Mouse (Mus musculus) liver, adult 2 months (tissue): ENCODE measurements around the gene Slc17a8. TPM values are rescaled to one million over a fixed set of nuclear protein-coding genes. Genes with fewer than 3 reads are reported as not detected.

ENCODE experiments used
- DNase-seq: peaks from one replicate; pipeline ENCODE4 v3.0.0-alpha.2; 2011; ENCODE audit warnings: low read depth, low spot score; ENCODE audit errors: extremely low read depth
- H3K27ac ChIP-seq: fragments of 200-500 bp; replicated peaks from 2 replicates; pipeline ENCODE4 v1.5.1; 2012; ENCODE audit warnings: low read depth, mild to moderate bottlenecking, control low read depth, inconsistent platforms, low read length; ENCODE audit not compliant: insufficient read depth
- H3K27me3 ChIP-seq: fragments of 200-500 bp; 2 replicates; pipeline ENCODE4 v1.6.1; 2012; ENCODE audit warnings: mild to moderate bottlenecking, moderate library complexity, low read length, inconsistent platforms; ENCODE audit not compliant: control insufficient read depth, insufficient read depth
- H3K36me3 ChIP-seq: fragments of 200-500 bp; 2 replicates; pipeline ENCODE4 v1.6.1; 2012; ENCODE audit warnings: low read length, inconsistent platforms; ENCODE audit not compliant: control insufficient read depth, insufficient read depth
- H3K4me1 ChIP-seq: fragments of 200-500 bp; 2 replicates; pipeline ENCODE4 v1.6.1; 2011; ENCODE audit warnings: low read length; ENCODE audit not compliant: control insufficient read depth, insufficient read depth
- H3K4me3 ChIP-seq: fragments of 200-500 bp; 2 replicates; pipeline ENCODE4 v1.5.1; 2011; ENCODE audit warnings: low read depth, mild to moderate bottlenecking, control low read depth, low read length, moderate library complexity; ENCODE audit not compliant: insufficient read depth
- H3K79me2 ChIP-seq: fragments of 200-500 bp; 2 replicates; pipeline ENCODE4 v1.6.1; 2012; ENCODE audit warnings: inconsistent platforms, mild to moderate bottlenecking, low read length, moderate library complexity; ENCODE audit not compliant: control insufficient read depth, insufficient read depth
- H3K9ac ChIP-seq: fragments of 200-500 bp; 2 replicates; pipeline ENCODE4 v1.6.1; 2012; ENCODE audit warnings: low read depth, mild to moderate bottlenecking, control low read depth, inconsistent platforms, low read length
- CTCF ChIP-seq: fragments of 200-500 bp; IDR thresholded peaks from 2 replicates; pipeline ENCODE4 v1.5.1; 2011; ENCODE audit warnings: low read depth, low read length, control low read depth
- POLR2A ChIP-seq: fragments of 200-500 bp; IDR thresholded peaks from 2 replicates; pipeline ENCODE4 v1.6.1; 2011; ENCODE audit warnings: low read length, control low read depth; ENCODE audit not compliant: insufficient read depth; ENCODE audit errors: extremely low read depth
- WGBS: fragments of 180-500 bp; shearing (Covaris S2); methylation state at CpG from one replicate; pipeline ENCODE4 v1.1.7; 2018; 5-methylcytosine and 5-hydroxymethylcytosine counted together
- polyA plus RNA-seq: library from polyadenylated mRNA; depleted of rRNA; stranded (reverse); fragments of >200 nt; gene quantifications from 2 replicates; pipeline ENCODE4 v1.2.3, GENCODE M21; 2012
- total RNA-seq: library from RNA; depleted of rRNA; stranded (reverse); fragments of >200 nt; gene quantifications from 2 replicates; pipeline ENCODE4 v1.2.3, GENCODE M21; 2014

Gene Slc17a8
- total and polyA plus RNA-seq, 2 experiments: 1.1 to 2.9 TPM

GRCm38 (mm10) chr10:89589877-89590276 lies 31.2 kb downstream of the Slc17a8 start:
- no peak for TF ChIP-seq POLR2A
- no peak for TF ChIP-seq CTCF

GRCm38 (mm10) chr10:89588708-89589107 lies 32.3 kb downstream of the Slc17a8 start:
- no peak for DNase-seq
- no peak for TF ChIP-seq CTCF
- no peak for TF ChIP-seq POLR2A
- H3K79me2 ChIP-seq: no peaks in the 10 kb centered on the region
- WGBS: 98% methylated on average over 1 of the region's 1 CpGs
- H3K4me3 ChIP-seq: no peak overlapping the region
- H3K9ac ChIP-seq: no peak overlapping the region
- H3K27ac ChIP-seq: no peak overlapping the region
- H3K36me3 ChIP-seq: peaks cover 27% of the 10 kb centered on the region
- H3K4me1 ChIP-seq: peaks cover 3% of the 10 kb centered on the region; the same call in 1 of the 2 replicates
- H3K27me3 ChIP-seq: no peaks in the 10 kb centered on the region

More at GRCm38 (mm10) chr10:89589877-89590276, 31.2 kb downstream of the Slc17a8 start:
- Histone ChIP-seq H3K27ac (no peak overlapping the region), H3K36me3 (peaks cover 27% of the 10 kb centered on the region), H3K27me3 (no peaks in the 10 kb centered on the region), H3K4me1 (peaks cover 10% of the 10 kb centered on the region), H3K9ac (no peak overlapping the region), H3K4me3 (no peak overlapping the region), H3K79me2 (no peaks in the 10 kb centered on the region)
- no peak for DNase-seq
- whole genome bisulfite sequencing: 98% methylated on average over 1 of the region's 1 CpGs

- 89% methylated on average over 4 of the region's 4 CpGs for WGBS
- no peak for TF ChIP-seq POLR2A
- TF ChIP-seq CTCF: no peak
- Histone ChIP-seq H3K36me3 (peaks cover 19% of the 10 kb centered on the region), H3K9ac (no peak overlapping the region), H3K4me1 (no peaks in the 10 kb centered on the region), H3K79me2 (no peaks in the 10 kb centered on the region), H3K4me3 (no peak overlapping the region), H3K27ac (no peak overlapping the region), H3K27me3 (no peaks in the 10 kb centered on the region)
- peak; percentile 14 for DNase-seq
These were observed 36.3 kb downstream of the Slc17a8 start for GRCm38 (mm10) chr10:89584709-89585108.

GRCm38 (mm10) chr10:89578801-89579200 lies 42.3 kb downstream of the Slc17a8 start:
- H3K4me3 ChIP-seq: no peak overlapping the region
- WGBS: 94% methylated on average over 4 of the region's 4 CpGs
- H3K4me1 ChIP-seq: peaks cover 2% of the 10 kb centered on the region
- no peak overlapping the region for H3K27ac ChIP-seq
- no peak for DNase-seq
- H3K79me2 ChIP-seq: no peaks in the 10 kb centered on the region
- H3K27me3 ChIP-seq: no peaks in the 10 kb centered on the region
- TF ChIP-seq POLR2A: no peak
- TF ChIP-seq CTCF: no peak
- no peak overlapping the region for H3K9ac ChIP-seq
- H3K36me3 ChIP-seq: peaks cover 13% of the 10 kb centered on the region; the same call in 1 of the 2 replicates

- H3K4me3 ChIP-seq: no peak overlapping the region
- H3K36me3 ChIP-seq: peaks cover 13% of the 10 kb centered on the region; the same call in 1 of the 2 replicates
- WGBS: 90% methylated on average over 3 of the region's 3 CpGs
- H3K27me3 ChIP-seq: no peaks in the 10 kb centered on the region
- no peak overlapping the region for H3K9ac ChIP-seq
- no peaks in the 10 kb centered on the region for H3K79me2 ChIP-seq
- peaks cover 4% of the 10 kb centered on the region for H3K4me1 ChIP-seq
- no peak for TF ChIP-seq CTCF
- no peak for TF ChIP-seq POLR2A
- H3K27ac ChIP-seq: no peak overlapping the region
- no peak for DNase-seq
These were observed 43.4 kb downstream of the Slc17a8 start for GRCm38 (mm10) chr10:89577666-89578065.

- no peak overlapping the region for H3K27ac ChIP-seq
- TF ChIP-seq POLR2A (no peak), CTCF (no peak)
- H3K36me3 ChIP-seq: peaks cover 11% of the 10 kb centered on the region; the same call in 1 of the 2 replicates
- no peak overlapping the region for H3K9ac ChIP-seq
- no peak overlapping the region for H3K4me3 ChIP-seq
- no peaks in the 10 kb centered on the region for H3K27me3 ChIP-seq
- 12% methylated on average over 3 of the region's 3 CpGs for WGBS
- DNase-seq: peak; percentile 74
- H3K4me1 ChIP-seq: peaks cover 4% of the 10 kb centered on the region
- no peaks in the 10 kb centered on the region for H3K79me2 ChIP-seq
These were observed 47.6 kb downstream of the Slc17a8 start for GRCm38 (mm10) chr10:89573421-89573820.
